Mouse (Mus musculus): ENCODE data around the gene Syngr2.

DNA sequence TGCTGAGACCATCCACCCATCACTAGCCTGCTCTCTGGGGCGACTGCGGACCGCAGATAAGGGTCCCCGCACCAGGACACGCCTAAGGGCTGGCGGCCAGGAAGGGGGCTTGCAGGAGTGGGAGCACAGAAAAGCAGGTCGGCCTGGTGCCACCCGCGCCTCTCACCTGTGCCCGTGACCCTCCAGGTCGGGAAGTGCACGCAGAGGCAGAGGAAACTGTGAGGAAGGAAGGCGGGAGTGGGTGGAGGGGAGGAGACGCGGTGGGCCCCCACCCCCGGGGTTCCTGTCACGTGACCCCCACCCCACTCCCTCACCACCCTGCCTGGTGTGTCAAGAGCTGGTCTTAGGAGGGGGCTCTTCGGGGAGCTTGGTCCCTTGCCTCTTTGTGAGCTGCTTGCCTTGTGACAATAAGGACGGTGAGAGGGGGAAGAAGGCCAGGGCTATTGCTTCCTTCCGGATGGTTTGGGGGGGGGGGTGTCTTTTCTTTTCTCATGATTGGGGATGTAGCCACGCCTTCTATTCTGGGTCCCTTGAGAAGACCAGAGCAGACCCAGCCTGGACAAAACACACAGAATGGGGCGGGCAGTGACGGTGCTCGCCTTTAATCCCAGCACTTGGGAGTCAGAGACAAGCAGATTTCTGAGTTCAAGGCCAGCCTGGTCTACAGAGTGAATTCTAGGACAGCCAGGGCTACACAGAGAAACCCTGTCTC lies 27.3 kb upstream of the Syngr2 start, which contains the start of the genes Tmc8 and Tmc6:
- TF ChIP-seq CTCF (IDR thresholded peaks at IDR 0.05; ENCODE audit: extremely low read depth, insufficient read depth, insufficient read length, insufficient replicate concordance) (no peak), POLR2A (IDR thresholded peaks at IDR 0.05; ENCODE audit: low read depth, low read length) (peak; percentile 91)

All from spleen, adult 2 months (tissue).